Mouse (Mus musculus) stomach, embryonic 15.5 days (tissue): ENCODE data around the gene Hdac4. TPM values are rescaled to one million over a fixed set of nuclear protein-coding genes. Genes with fewer than 3 reads are reported as not detected.

ENCODE experiments used
- ATAC-seq: fragments of 200-750 bp; cut with Nextera tagmentation; 2 replicates; pipeline ENCODE4 v1.8.0; 2017; ENCODE audit warnings: low read depth, moderate number of reproducible peaks, moderate TSS enrichment; ENCODE audit not compliant: insufficient read depth, low FRiP score
- H3K27ac ChIP-seq: fragments of 300-500 bp; sonication (generic); 2 replicates; pipeline ENCODE4 v1.5.1; 2015; ENCODE audit warnings: mild to moderate bottlenecking, inconsistent platforms
- H3K27me3 ChIP-seq: fragments of 300-500 bp; sonication (generic); replicated peaks from 2 replicates; pipeline ENCODE4 v1.6.1; 2015; ENCODE audit warnings: inconsistent platforms
- H3K36me3 ChIP-seq: fragments of 300-500 bp; sonication (generic); 2 replicates; pipeline ENCODE4 v1.6.1; 2015; ENCODE audit warnings: inconsistent platforms
- H3K4me1 ChIP-seq: fragments of 300-500 bp; sonication (generic); 2 replicates; pipeline ENCODE4 v1.6.1; 2015; ENCODE audit warnings: inconsistent platforms
- H3K4me2 ChIP-seq: fragments of 300-500 bp; sonication (generic); 2 replicates; pipeline ENCODE4 v1.6.1; 2015; ENCODE audit warnings: mild to moderate bottlenecking, inconsistent platforms
- H3K4me3 ChIP-seq: fragments of 300-500 bp; sonication (generic); replicated peaks from 2 replicates; pipeline ENCODE4 v1.5.1; 2015; ENCODE audit warnings: inconsistent platforms
- H3K9ac ChIP-seq: fragments of 300-500 bp; sonication (generic); 2 replicates; pipeline ENCODE4 v1.6.1; 2015; ENCODE audit warnings: inconsistent platforms
- H3K9me3 ChIP-seq: fragments of 300-500 bp; sonication (generic); 2 replicates; pipeline ENCODE4 v1.6.1; 2016; ENCODE audit warnings: inconsistent platforms
- WGBS: fragments of 180-500 bp; shearing (Covaris S2); methylation state at CpG from one replicate; pipeline ENCODE4 v1.1.7; 2015; 5-methylcytosine and 5-hydroxymethylcytosine counted together
- polyA plus RNA-seq: library from polyadenylated mRNA; unstranded; fragments of >200 nt; fragmentation: Nextera tagmentation; extraction: Ambion mirVana; gene quantifications from 2 replicates; pipeline ENCODE4 v1.2.1, GENCODE M21; 2015

The Hdac4 gene
- polyA plus RNA-seq, 1 experiment from 2014 or later: 18.2 TPM

GRCm38 (mm10) chr1:92034247-92034646 lies 161.3 kb downstream of the Hdac4 start:
- Histone ChIP-seq H3K4me1 (no peaks in the 10 kb centered on the region), H3K36me3 (no peaks in the 10 kb centered on the region), H3K4me3 (no peak overlapping the region), H3K27ac (no peak overlapping the region), H3K9me3 (no peaks in the 10 kb centered on the region), H3K4me2 (no peak overlapping the region), H3K9ac (no peak overlapping the region), H3K27me3 (no peaks in the 10 kb centered on the region)
- WGBS: 84% methylated on average over 3 of the region's 3 CpGs
- no peak for ATAC-seq

GRCm38 (mm10) chr1:92033463-92033862 lies 162.0 kb downstream of the Hdac4 start:
- no peaks in the 10 kb centered on the region for H3K36me3 ChIP-seq
- H3K9me3 ChIP-seq: no peaks in the 10 kb centered on the region
- no peak overlapping the region for H3K4me2 ChIP-seq
- WGBS: 86% methylated on average over 7 of the region's 7 CpGs
- H3K27ac ChIP-seq: no peak overlapping the region
- no peak overlapping the region for H3K9ac ChIP-seq
- no peak for ATAC-seq
- no peaks in the 10 kb centered on the region for H3K4me1 ChIP-seq
- H3K4me3 ChIP-seq: no peak overlapping the region
- H3K27me3 ChIP-seq: no peaks in the 10 kb centered on the region

- no peak for ATAC-seq
- Histone ChIP-seq H3K4me3 (no peak overlapping the region), H3K4me2 (no peak overlapping the region), H3K9me3 (no peaks in the 10 kb centered on the region), H3K27me3 (no peaks in the 10 kb centered on the region), H3K27ac (no peak overlapping the region), H3K4me1 (no peaks in the 10 kb centered on the region), H3K36me3 (no peaks in the 10 kb centered on the region), H3K9ac (no peak overlapping the region)
- WGBS: 90% methylated on average over 6 of the region's 6 CpGs
Measured at GRCm38 (mm10) chr1:92030541-92030940, 165.0 kb downstream of the Hdac4 start.

- no peak for ATAC-seq
- no peaks in the 10 kb centered on the region for H3K36me3 ChIP-seq
- no peak overlapping the region for H3K27ac ChIP-seq
- no peak overlapping the region for H3K4me2 ChIP-seq
- 91% methylated on average over 2 of the region's 2 CpGs for WGBS
- no peaks in the 10 kb centered on the region for H3K27me3 ChIP-seq
- no peaks in the 10 kb centered on the region for H3K9me3 ChIP-seq
- no peaks in the 10 kb centered on the region for H3K4me1 ChIP-seq
- no peak overlapping the region for H3K4me3 ChIP-seq
- no peak overlapping the region for H3K9ac ChIP-seq
Measured at GRCm38 (mm10) chr1:92028158-92028557, 167.3 kb downstream of the Hdac4 start.

- Histone ChIP-seq H3K9me3 (no peaks in the 10 kb centered on the region), H3K4me3 (no peak overlapping the region), H3K27ac (no peak overlapping the region), H3K9ac (no peak overlapping the region), H3K4me2 (no peak overlapping the region), H3K36me3 (no peaks in the 10 kb centered on the region), H3K4me1 (no peaks in the 10 kb centered on the region), H3K27me3 (no peaks in the 10 kb centered on the region)
- 75% methylated on average over 3 of the region's 3 CpGs for WGBS
- no peak for ATAC-seq
Measured at GRCm38 (mm10) chr1:92026351-92026750, 169.1 kb downstream of the Hdac4 start.

GRCm38 (mm10) chr1:92023906-92024305 lies 171.6 kb downstream of the Hdac4 start:
- H3K4me2 ChIP-seq: no peak overlapping the region
- no peaks in the 10 kb centered on the region for H3K9me3 ChIP-seq

GRCm38 (mm10) chr1:92022009-92022408 lies 173.5 kb downstream of the Hdac4 start:
- Histone ChIP-seq H3K27ac (no peak overlapping the region), H3K9ac (no peak overlapping the region), H3K4me1 (no peaks in the 10 kb centered on the region), H3K4me2 (no peak overlapping the region), H3K27me3 (no peaks in the 10 kb centered on the region), H3K9me3 (no peaks in the 10 kb centered on the region), H3K36me3 (no peaks in the 10 kb centered on the region), H3K4me3 (no peak overlapping the region)
- 88% methylated on average over 4 of the region's 4 CpGs for WGBS
- no peak for ATAC-seq

More at GRCm38 (mm10) chr1:92023906-92024305, 171.6 kb downstream of the Hdac4 start:
- Histone ChIP-seq H3K9ac (no peak overlapping the region), H3K27me3 (no peaks in the 10 kb centered on the region), H3K36me3 (no peaks in the 10 kb centered on the region), H3K27ac (no peak overlapping the region), H3K4me1 (no peaks in the 10 kb centered on the region), H3K4me3 (no peak overlapping the region)
- no peak for ATAC-seq
- 93% methylated on average over 3 of the region's 3 CpGs for WGBS

GRCm38 (mm10) chr1:92015938-92016672 lies 179.4 kb downstream of the Hdac4 start:
- Histone ChIP-seq H3K4me2 (no peak overlapping the region), H3K27me3 (no peaks in the 10 kb centered on the region), H3K4me3 (no peak overlapping the region), H3K9ac (no peak overlapping the region), H3K4me1 (no peaks in the 10 kb centered on the region), H3K9me3 (no peaks in the 10 kb centered on the region), H3K27ac (no peak overlapping the region), H3K36me3 (no peaks in the 10 kb centered on the region)
- 58% methylated on average over 4 of the region's 4 CpGs for WGBS
- no peak for ATAC-seq

GRCm38 (mm10) chr1:92015252-92015651 lies 180.2 kb downstream of the Hdac4 start:
- Histone ChIP-seq H3K9me3 (no peaks in the 10 kb centered on the region), H3K27ac (no peak overlapping the region)
- no peak for ATAC-seq

GRCm38 (mm10) chr1:92014496-92014895 lies 181.0 kb downstream of the Hdac4 start:
- no peak for ATAC-seq
- Histone ChIP-seq H3K4me3 (no peak overlapping the region), H3K27me3 (no peaks in the 10 kb centered on the region)

More at GRCm38 (mm10) chr1:92015252-92015651, 180.2 kb downstream of the Hdac4 start:
- Histone ChIP-seq H3K4me3 (no peak overlapping the region), H3K9ac (no peak overlapping the region), H3K36me3 (no peaks in the 10 kb centered on the region), H3K4me1 (no peaks in the 10 kb centered on the region), H3K4me2 (no peak overlapping the region), H3K27me3 (no peaks in the 10 kb centered on the region)

GRCm38 (mm10) chr1:92006666-92007065 lies 188.8 kb downstream of the Hdac4 start:
- WGBS: 69% methylated on average over 1 of the region's 1 CpGs
- no peak for ATAC-seq

More at GRCm38 (mm10) chr1:92014496-92014895, 181.0 kb downstream of the Hdac4 start:
- H3K9me3 ChIP-seq: no peaks in the 10 kb centered on the region
- H3K4me1 ChIP-seq: no peaks in the 10 kb centered on the region
- H3K27ac ChIP-seq: no peak overlapping the region
- H3K4me2 ChIP-seq: no peak overlapping the region
- H3K9ac ChIP-seq: no peak overlapping the region
- H3K36me3 ChIP-seq: no peaks in the 10 kb centered on the region

GRCm38 (mm10) chr1:92005617-92005940 lies 189.9 kb downstream of the Hdac4 start:
- peaks cover 5% of the 10 kb centered on the region for H3K4me1 ChIP-seq
- no peak overlapping the region for H3K4me2 ChIP-seq
- 65% methylated on average over 2 of the region's 2 CpGs for WGBS
- no peaks in the 10 kb centered on the region for H3K9me3 ChIP-seq
- no peak overlapping the region for H3K4me3 ChIP-seq
- no peaks in the 10 kb centered on the region for H3K27me3 ChIP-seq
- no peak overlapping the region for H3K27ac ChIP-seq
- H3K9ac ChIP-seq: no peak overlapping the region
- ATAC-seq: no peak
- no peaks in the 10 kb centered on the region for H3K36me3 ChIP-seq

More at GRCm38 (mm10) chr1:92006666-92007065, 188.8 kb downstream of the Hdac4 start:
- Histone ChIP-seq H3K9me3 (no peaks in the 10 kb centered on the region), H3K27ac (no peak overlapping the region), H3K4me2 (no peak overlapping the region), H3K36me3 (no peaks in the 10 kb centered on the region), H3K4me1 (peaks cover 5% of the 10 kb centered on the region), H3K4me3 (no peak overlapping the region), H3K27me3 (no peaks in the 10 kb centered on the region), H3K9ac (no peak overlapping the region)
